Mouse (Mus musculus) lung, embryonic 15.5 days (tissue): ENCODE data around the gene Eif3l. TPM values are rescaled to one million over a fixed set of nuclear protein-coding genes. Genes with fewer than 3 reads are reported as not detected.

ENCODE experiments used
- ATAC-seq: fragments of 200-750 bp; cut with Nextera tagmentation; 2 replicates; pipeline ENCODE4 v1.8.0; 2017; ENCODE audit warnings: moderate number of reproducible peaks, borderline replicate concordance; ENCODE audit not compliant: low FRiP score, low TSS enrichment; ENCODE audit errors: extremely low read depth
- H3K27ac ChIP-seq: fragments of 300-500 bp; sonication (generic); 2 replicates; pipeline ENCODE4 v1.5.1; 2015; ENCODE audit warnings: moderate library complexity, mild to moderate bottlenecking, inconsistent platforms
- H3K27me3 ChIP-seq: fragments of 300-500 bp; sonication (generic); 2 replicates; pipeline ENCODE4 v1.6.1; 2015; ENCODE audit warnings: inconsistent platforms
- H3K36me3 ChIP-seq: fragments of 300-500 bp; sonication (generic); 2 replicates; pipeline ENCODE4 v1.6.1; 2015; ENCODE audit warnings: inconsistent platforms
- H3K4me1 ChIP-seq: fragments of 300-500 bp; sonication (generic); 2 replicates; pipeline ENCODE4 v1.6.1; 2015; ENCODE audit warnings: inconsistent platforms
- H3K4me2 ChIP-seq: fragments of 300-500 bp; sonication (generic); 2 replicates; pipeline ENCODE4 v1.6.1; 2015; ENCODE audit warnings: inconsistent platforms, mild to moderate bottlenecking, moderate library complexity
- H3K4me3 ChIP-seq: fragments of 300-500 bp; sonication (generic); 2 replicates; pipeline ENCODE4 v1.5.1; 2015; ENCODE audit warnings: mild to moderate bottlenecking, inconsistent platforms
- H3K9ac ChIP-seq: fragments of 300-500 bp; sonication (generic); 2 replicates; pipeline ENCODE4 v1.6.1; 2015; ENCODE audit warnings: inconsistent platforms
- H3K9me3 ChIP-seq: fragments of 300-500 bp; sonication (generic); 2 replicates; pipeline ENCODE4 v1.6.1; 2016; ENCODE audit warnings: inconsistent platforms
- WGBS: fragments of 180-500 bp; shearing (Covaris S2); methylation state at CpG from one replicate; pipeline ENCODE4 v1.1.7; 2015; 5-methylcytosine and 5-hydroxymethylcytosine counted together
- polyA plus RNA-seq: library from polyadenylated mRNA; unstranded; fragments of >200 nt; fragmentation: Nextera tagmentation; extraction: Ambion mirVana; gene quantifications from 2 replicates; pipeline ENCODE4 v1.2.1, GENCODE M21; 2015

Eif3l gene
- polyA plus RNA-seq, 1 experiment from 2014 or later = 225 TPM

- 60% methylated on average over 7 of the region's 7 CpGs for WGBS
- Histone ChIP-seq H3K4me2 (no peak overlapping the region), H3K9ac (no peak overlapping the region), H3K4me1 (no peaks in the 10 kb centered on the region), H3K27me3 (no peaks in the 10 kb centered on the region), H3K4me3 (no peak overlapping the region), H3K27ac (peak overlapping the region; percentile 27; the same call in 1 of the 2 replicates), H3K9me3 (no peaks in the 10 kb centered on the region), H3K36me3 (peaks cover 66% of the 10 kb centered on the region)
- ATAC-seq = 0 out of 2 replicates have a peak, but pooled peaks have one; percentile 10
These were observed 56.5 kb downstream of the Eif3l start for GRCm38 (mm10) chr15:79131442-79131841.

GRCm38 (mm10) chr15:79133191-79133661, 58.2 kb downstream of the Eif3l start:
- peaks cover 51% of the 10 kb centered on the region for H3K36me3 ChIP-seq
- WGBS = 79% methylated on average over 6 of the region's 6 CpGs

GRCm38 (mm10) chr15:79134496-79135270, 59.7 kb downstream of the Eif3l start:
- no peak overlapping the region for H3K4me2 ChIP-seq
- 82% methylated on average over 9 of the region's 9 CpGs for WGBS
- no peaks in the 10 kb centered on the region for H3K27me3 ChIP-seq
- H3K27ac ChIP-seq = no peak overlapping the region
- H3K4me1 ChIP-seq = no peaks in the 10 kb centered on the region
- peaks cover 42% of the 10 kb centered on the region for H3K36me3 ChIP-seq
- no peak for ATAC-seq
- no peak overlapping the region for H3K9ac ChIP-seq
- no peak overlapping the region for H3K4me3 ChIP-seq
- H3K9me3 ChIP-seq = no peaks in the 10 kb centered on the region

More at GRCm38 (mm10) chr15:79133191-79133661, 58.2 kb downstream of the Eif3l start:
- H3K4me3 ChIP-seq = no peak overlapping the region
- H3K9me3 ChIP-seq = no peaks in the 10 kb centered on the region
- H3K27ac ChIP-seq = no peak overlapping the region
- no peak overlapping the region for H3K9ac ChIP-seq
- ATAC-seq = no peak
- H3K4me2 ChIP-seq = no peak overlapping the region
- H3K4me1 ChIP-seq = no peaks in the 10 kb centered on the region
- H3K27me3 ChIP-seq = no peaks in the 10 kb centered on the region

- Histone ChIP-seq H3K27me3 (no peaks in the 10 kb centered on the region), H3K9ac (no peak overlapping the region), H3K36me3 (peaks cover 36% of the 10 kb centered on the region), H3K4me1 (peaks cover under 1% of the 10 kb centered on the region), H3K9me3 (no peaks in the 10 kb centered on the region), H3K4me3 (no peak overlapping the region), H3K4me2 (no peak overlapping the region), H3K27ac (no peak overlapping the region)
- ATAC-seq = no peak
- WGBS = 75% methylated on average over 9 of the region's 9 CpGs
These were observed 60.4 kb downstream of the Eif3l start for GRCm38 (mm10) chr15:79135332-79135731.

GRCm38 (mm10) chr15:79135783-79136575, 61.0 kb downstream of the Eif3l start:
- ATAC-seq = 0 out of 2 replicates have a peak, but pooled peaks have one; percentile 47
- no peaks in the 10 kb centered on the region for H3K9me3 ChIP-seq
- H3K36me3 ChIP-seq = peaks cover 29% of the 10 kb centered on the region
- H3K9ac ChIP-seq = no peak overlapping the region
- H3K4me2 ChIP-seq = no peak overlapping the region
- peaks cover 5% of the 10 kb centered on the region for H3K4me1 ChIP-seq
- H3K27me3 ChIP-seq = no peaks in the 10 kb centered on the region
- H3K27ac ChIP-seq = no peak overlapping the region
- H3K4me3 ChIP-seq = no peak overlapping the region
- 62% methylated on average over 11 of the region's 11 CpGs for WGBS

- no peak overlapping the region for H3K4me3 ChIP-seq
- H3K4me2 ChIP-seq = no peak overlapping the region
- no peaks in the 10 kb centered on the region for H3K9me3 ChIP-seq
- no peaks in the 10 kb centered on the region for H3K27me3 ChIP-seq
- H3K9ac ChIP-seq = no peak overlapping the region
- no peak for ATAC-seq
- peaks cover 4% of the 10 kb centered on the region for H3K36me3 ChIP-seq
- H3K27ac ChIP-seq = no peak overlapping the region
- 57% methylated on average over 10 of the region's 10 CpGs for WGBS
- H3K4me1 ChIP-seq = peaks cover 17% of the 10 kb centered on the region
These were observed 64.7 kb downstream of the Eif3l start for GRCm38 (mm10) chr15:79139640-79140039.

GRCm38 (mm10) chr15:79140866-79141565, 66.0 kb downstream of the Eif3l start, which contains the start of the genes Polr2f and 1700088E04Rik:
Polr2f (plus strand) TSS chr15:79141009.
1700088E04Rik (minus strand) TSS chr15:79141253.
- Histone ChIP-seq H3K27me3 (no peaks in the 10 kb centered on the region), H3K9ac (peak within 1 kb of the TSS; percentile 81), H3K4me2 (peak within 1 kb of the TSS; percentile 94), H3K4me1 (peaks cover 17% of the 10 kb centered on the region), H3K9me3 (no peaks in the 10 kb centered on the region), H3K36me3 (peaks cover 16% of the 10 kb centered on the region), H3K27ac (0 out of 2 replicates have a peak within 1 kb of the TSS, but pooled peaks have one; percentile 5), H3K4me3 (peak within 1 kb of the TSS; percentile 80)
- under 1% methylated on average over 57 of the region's 57 CpGs for WGBS
- peak; percentile 87 for ATAC-seq

DNA sequence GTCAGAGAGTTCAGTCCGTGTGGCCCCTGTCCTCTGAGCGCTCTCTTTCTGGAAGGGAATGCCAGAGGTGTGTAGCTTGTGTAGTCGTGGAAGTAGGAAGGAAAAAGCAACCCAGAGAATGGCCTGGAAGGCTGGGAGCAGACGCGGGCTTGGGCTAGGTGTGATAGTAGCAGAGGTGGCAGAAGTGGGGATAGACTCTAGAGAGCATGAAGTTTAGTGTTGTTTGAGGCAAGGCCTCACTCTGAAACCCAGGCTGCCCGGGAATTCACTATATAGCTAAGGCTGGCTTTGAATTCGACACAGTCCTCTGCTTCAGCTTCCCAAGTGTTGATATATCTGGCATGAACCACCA, 66.6 kb downstream of the Eif3l start:
- Histone ChIP-seq H3K4me2 (peak overlapping the region; percentile 94), H3K4me3 (peak overlapping the region; percentile 80), H3K36me3 (peaks cover 18% of the 10 kb centered on the region), H3K27me3 (no peaks in the 10 kb centered on the region), H3K27ac (0 out of 2 replicates have a peak overlapping the region, but pooled peaks have one; percentile 5), H3K4me1 (peaks cover 17% of the 10 kb centered on the region), H3K9me3 (no peaks in the 10 kb centered on the region), H3K9ac (peak overlapping the region; percentile 81)
- under 1% methylated on average over 7 of the region's 7 CpGs for WGBS
- peak; percentile 50; the same call in 1 of the 2 replicates for ATAC-seq

DNA sequence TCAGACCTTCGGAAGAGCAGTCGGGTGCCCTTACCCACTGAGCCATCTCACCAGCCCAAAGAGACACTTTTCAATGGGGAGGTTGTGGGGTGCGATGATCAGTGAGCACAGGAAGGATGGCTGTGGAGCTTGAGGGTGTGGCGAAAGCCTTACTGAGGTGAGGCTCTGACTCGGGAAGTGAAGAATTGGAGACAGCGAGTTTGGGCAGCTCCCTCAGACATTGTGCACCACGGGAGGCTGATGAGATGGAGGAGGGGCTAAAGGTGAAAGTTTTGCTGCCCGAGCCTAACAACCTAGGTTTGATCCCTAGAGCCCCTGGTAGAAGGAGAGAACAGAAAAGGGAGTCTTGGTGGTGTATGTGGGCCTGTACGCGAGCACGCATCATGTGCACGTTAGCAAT, 68.3 kb downstream of the Eif3l start:
- no peak overlapping the region for H3K9ac ChIP-seq
- no peak overlapping the region for H3K4me3 ChIP-seq
- peaks cover 33% of the 10 kb centered on the region for H3K36me3 ChIP-seq
- ATAC-seq = no peak
- no peak overlapping the region for H3K27ac ChIP-seq
- H3K4me2 ChIP-seq = no peak overlapping the region
- H3K4me1 ChIP-seq = peaks cover 17% of the 10 kb centered on the region
- WGBS = 82% methylated on average over 12 of the region's 12 CpGs
- H3K9me3 ChIP-seq = no peaks in the 10 kb centered on the region
- H3K27me3 ChIP-seq = no peaks in the 10 kb centered on the region
